Mouse (Mus musculus): ENCODE measurements around the gene Tssk4.

DNA sequence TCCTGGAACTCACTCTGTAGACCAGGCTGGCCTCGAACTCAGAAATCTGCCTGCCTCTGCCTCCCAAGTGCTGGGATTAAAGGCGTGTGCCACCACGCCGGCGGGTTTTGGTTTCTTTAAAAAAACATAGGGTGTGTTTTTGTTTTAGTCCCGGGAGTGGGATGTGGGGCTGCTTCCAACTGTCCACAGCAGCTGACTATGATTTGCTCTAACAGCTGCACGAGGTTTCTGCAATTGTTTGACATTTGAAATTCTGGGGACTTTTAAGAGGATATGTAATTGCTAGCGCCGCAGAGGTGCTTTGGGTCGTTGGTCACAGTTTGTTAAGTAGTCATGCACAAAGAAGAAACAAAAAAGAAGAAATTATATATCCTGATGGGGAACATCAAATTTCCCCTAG, 39.4 kb downstream of the Tssk4 start:
- TF ChIP-seq CTCF (IDR thresholded peaks at IDR 0.05; ENCODE audit: extremely low read depth, insufficient read depth, insufficient read length, insufficient replicate concordance) (no peak), POLR2A (IDR thresholded peaks at IDR 0.05; ENCODE audit: low read depth, low read length) (no peak)

Data from spleen, adult 2 months (tissue).